Mouse (Mus musculus) hindbrain, embryonic 14.5 days (tissue): Measurements from ENCODE around the gene Olfr1341. TPM values are rescaled to one million over a fixed set of nuclear protein-coding genes. Genes with fewer than 3 reads are reported as not detected.
A peak's percentile ranks its signal among the peaks of the same experiment; 100 is the strongest.

Experiments used
- ATAC-seq: fragments of 200-750 bp; cut with Nextera tagmentation; 2 replicates; pipeline ENCODE4 v1.8.0; 2017; ENCODE audit warnings: moderate number of reproducible peaks, mild to moderate bottlenecking, moderate TSS enrichment, moderate library complexity; ENCODE audit not compliant: low FRiP score
- DNase-seq: peaks from one replicate; pipeline ENCODE4 v3.0.0-alpha.2; 2015; ENCODE audit warnings: low spot score
- H3K27ac ChIP-seq: fragments of 300-500 bp; sonication (generic); 2 replicates; pipeline ENCODE4 v1.5.1; 2014; ENCODE audit warnings: mild to moderate bottlenecking, moderate library complexity
- H3K27me3 ChIP-seq: fragments of 300-500 bp; sonication (generic); 2 replicates; pipeline ENCODE4 v1.6.1; 2014; ENCODE audit warnings: mild to moderate bottlenecking, low read length, mixed read lengths; ENCODE audit not compliant: control insufficient read depth, insufficient read depth
- H3K36me3 ChIP-seq: fragments of 300-500 bp; sonication (generic); replicated peaks from 2 replicates; pipeline ENCODE4 v1.6.1; 2014; ENCODE audit not compliant: control insufficient read depth, insufficient read depth
- H3K4me1 ChIP-seq: fragments of 300-500 bp; sonication (generic); replicated peaks from 2 replicates; pipeline ENCODE4 v1.6.1; 2014; ENCODE audit warnings: antibody characterized with exemption, low read length, mixed read lengths; ENCODE audit not compliant: control insufficient read depth, insufficient read depth
- H3K4me2 ChIP-seq: fragments of 300-500 bp; sonication (generic); replicated peaks from 2 replicates; pipeline ENCODE4 v1.6.1; 2014; ENCODE audit warnings: mild to moderate bottlenecking, moderate library complexity
- H3K4me3 ChIP-seq: fragments of 300-500 bp; sonication (generic); replicated peaks from 2 replicates; pipeline ENCODE4 v1.5.1; 2014; ENCODE audit warnings: mild to moderate bottlenecking, low read length
- H3K9ac ChIP-seq: fragments of 300-500 bp; sonication (generic); 2 replicates; pipeline ENCODE4 v1.6.1; 2014
- H3K9me3 ChIP-seq: fragments of 300-500 bp; sonication (generic); 2 replicates; pipeline ENCODE4 v1.6.1; 2016; ENCODE audit warnings: low read length; ENCODE audit not compliant: control insufficient read depth
- WGBS: fragments of 180-500 bp; shearing (Covaris S2); extraction: QIAGEN DNeasy Blood & Tissue Kit; methylation state at CpG from one replicate; pipeline ENCODE4 v1.1.7; 2014; 5-methylcytosine and 5-hydroxymethylcytosine counted together
- polyA plus RNA-seq: library from polyadenylated mRNA; unstranded; fragments of >200 nt; fragmentation: Nextera tagmentation; extraction: Ambion mirVana; gene quantifications from 2 replicates; pipeline ENCODE4 v1.2.1, GENCODE M21; 2014

Olfr1341 gene
- polyA plus RNA-seq, 1 experiment from 2014 or later = not detected

DNA sequence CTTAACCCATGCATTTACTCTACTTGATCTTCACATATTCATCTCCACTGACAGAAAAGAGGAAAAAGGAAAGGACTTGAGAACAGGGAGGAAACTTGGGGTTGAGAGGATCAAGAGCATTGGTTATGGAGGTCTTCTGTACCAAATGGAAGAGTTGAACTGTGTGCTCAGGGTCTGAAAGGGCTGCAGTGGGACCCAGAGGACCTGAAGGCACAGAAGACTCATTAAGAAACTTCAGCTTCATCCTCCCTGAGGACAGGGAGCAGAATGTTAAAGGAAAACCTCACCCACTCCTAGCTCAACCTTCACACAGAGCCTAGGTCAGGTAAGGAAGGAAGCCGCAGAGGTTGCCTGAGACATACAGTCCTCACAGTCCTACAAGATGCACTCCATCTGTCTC lies 28.6 kb downstream of the Olfr1341 start, which contains the start of gene Olfr1339:
Olfr1339 (plus strand) TSS at position 301 of the 400 bp plus-strand sequence.
- H3K9me3 ChIP-seq = no peaks in the 10 kb centered on the region
- H3K9ac ChIP-seq = no peak within 1 kb of the TSS
- DNase-seq (no peak), ATAC-seq (no peak)
- no peaks in the 10 kb centered on the region for H3K4me1 ChIP-seq
- no peak within 1 kb of the TSS for H3K4me3 ChIP-seq
- no peak within 1 kb of the TSS for H3K27ac ChIP-seq
- no peak within 1 kb of the TSS for H3K4me2 ChIP-seq
- 100% methylated on average over 1 of the region's 1 CpGs for WGBS
- H3K36me3 ChIP-seq = no peaks in the 10 kb centered on the region
- no peaks in the 10 kb centered on the region for H3K27me3 ChIP-seq

DNA sequence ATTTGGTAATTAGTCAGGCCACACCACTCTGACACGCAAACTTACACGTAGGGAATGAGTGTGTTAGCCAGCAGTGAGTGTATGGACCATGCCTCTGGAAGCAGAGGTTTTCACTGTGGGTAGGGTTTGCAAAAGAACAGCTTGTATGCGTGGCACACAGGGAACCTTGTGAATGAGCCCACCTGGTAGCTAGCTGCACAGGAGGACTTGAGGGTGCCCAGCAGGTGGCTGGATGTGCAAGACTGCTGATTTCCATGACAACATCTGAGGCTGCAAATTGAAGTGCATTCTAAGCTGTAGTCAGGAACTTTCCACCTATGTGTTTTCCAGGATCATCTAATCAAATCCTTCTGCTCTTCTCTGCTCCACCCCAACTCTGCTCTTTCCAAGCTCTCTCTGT lies 36.3 kb downstream of the Olfr1341 start:
- H3K9ac ChIP-seq = no peak overlapping the region
- no peaks in the 10 kb centered on the region for H3K9me3 ChIP-seq
- ATAC-seq = no peak
- H3K27ac ChIP-seq = no peak overlapping the region
- no peaks in the 10 kb centered on the region for H3K36me3 ChIP-seq
- H3K4me1 ChIP-seq = no peaks in the 10 kb centered on the region
- H3K4me2 ChIP-seq = no peak overlapping the region
- H3K27me3 ChIP-seq = peaks cover 21% of the 10 kb centered on the region
- no peak for DNase-seq
- WGBS = 57% methylated on average over 3 of the region's 3 CpGs
- H3K4me3 ChIP-seq = no peak overlapping the region

DNA sequence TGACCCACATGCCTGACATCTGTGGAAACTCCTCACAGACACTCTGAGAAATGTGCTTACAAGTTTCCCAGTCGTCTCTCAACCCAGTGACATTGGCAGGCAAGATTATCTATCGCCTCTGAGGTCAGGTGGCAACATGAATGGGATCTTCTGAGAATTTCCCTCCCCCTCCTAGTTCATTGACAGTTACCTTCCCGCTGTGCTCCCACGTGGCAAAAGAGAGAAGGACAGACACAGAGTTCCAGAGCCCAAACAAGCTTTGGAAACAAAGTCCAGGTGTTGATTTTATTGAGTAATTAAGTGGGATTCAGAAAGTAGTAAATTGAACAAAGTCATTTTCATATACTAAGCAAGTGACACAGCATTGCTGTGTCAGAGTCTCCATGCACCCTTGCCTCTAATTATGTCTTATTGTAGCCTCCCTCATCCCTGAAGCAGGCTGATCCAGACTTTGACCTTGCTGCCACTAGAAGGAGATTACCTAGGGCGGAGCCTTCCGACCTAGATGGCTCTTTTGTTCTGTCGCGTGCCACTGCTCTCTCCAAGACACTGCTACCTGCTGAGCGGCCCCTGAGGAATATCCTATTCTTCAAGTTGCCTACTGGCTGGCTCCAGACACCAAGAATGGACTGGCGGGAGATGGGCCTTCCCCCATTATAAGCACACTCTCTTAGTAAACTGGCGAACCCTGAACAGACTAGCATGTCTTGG lies 37.8 kb downstream of the Olfr1341 start:
- peak overlapping the region; percentile 31; the same call in 1 of the 2 replicates for H3K4me2 ChIP-seq
- H3K4me3 ChIP-seq = no peak overlapping the region
- 6% methylated on average over 11 of the region's 11 CpGs for WGBS

DNA sequence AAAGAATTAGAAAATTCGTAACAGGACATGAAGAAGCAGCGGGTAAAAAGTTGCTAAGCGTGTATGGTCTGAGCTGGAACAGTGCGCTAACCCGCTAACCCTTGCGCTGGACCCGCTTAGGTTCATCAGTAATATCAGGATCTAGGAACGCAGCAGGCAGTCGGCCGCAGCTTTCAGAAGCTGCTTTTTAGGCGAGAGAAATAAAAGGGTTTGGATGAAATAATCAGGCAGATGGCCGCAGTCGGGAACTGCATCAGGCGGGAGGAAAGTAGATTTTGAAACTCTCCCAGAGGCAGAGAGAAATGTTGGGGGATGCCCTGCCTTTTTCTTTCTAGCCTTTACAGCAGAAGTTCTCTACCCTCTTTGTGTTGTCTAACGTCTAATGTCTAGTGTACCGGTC lies 38.6 kb downstream of the Olfr1341 start:
- WGBS = 5% methylated on average over 16 of the region's 16 CpGs
- ATAC-seq = no peak

More for the DNA sequence above, 37.8 kb downstream of the Olfr1341 start:
- DNase-seq (no peak), ATAC-seq (no peak)
- Histone ChIP-seq H3K27ac (no peak overlapping the region), H3K9ac (no peak overlapping the region), H3K9me3 (peaks cover 4% of the 10 kb centered on the region; the same call in 1 of the 2 replicates), H3K4me1 (no peaks in the 10 kb centered on the region), H3K27me3 (peaks cover 21% of the 10 kb centered on the region), H3K36me3 (no peaks in the 10 kb centered on the region)

DNA sequence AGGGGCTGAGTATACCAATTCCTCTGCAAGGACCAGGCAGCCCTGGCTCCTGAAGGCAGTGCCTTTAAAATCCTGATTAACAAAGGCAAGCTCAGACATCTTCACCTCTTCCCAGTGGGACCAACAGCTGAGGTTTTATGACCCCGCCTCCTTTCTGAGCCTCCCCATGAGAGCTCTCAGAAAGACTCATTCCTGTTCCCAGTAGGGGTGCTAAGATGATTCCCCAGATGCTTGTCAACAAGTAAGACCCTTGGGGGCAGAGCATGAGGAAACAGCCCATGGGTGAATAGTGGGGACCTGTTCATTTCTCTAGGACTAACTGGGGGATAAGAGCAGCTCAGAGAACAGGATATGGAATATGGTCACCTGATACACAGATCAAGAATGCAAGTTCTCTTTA lies 55.3 kb downstream of the Olfr1341 start, which contains the start of gene Olfr1338:
Olfr1338 (minus strand) TSS at position 101 of the 400 bp plus-strand sequence.
- H3K4me3 ChIP-seq = no peak within 1 kb of the TSS
- 90% methylated on average over 1 of the region's 1 CpGs for WGBS
- H3K36me3 ChIP-seq = no peaks in the 10 kb centered on the region
- H3K27me3 ChIP-seq = no peaks in the 10 kb centered on the region
- H3K9me3 ChIP-seq = no peaks in the 10 kb centered on the region
- ATAC-seq = no peak
- no peak within 1 kb of the TSS for H3K9ac ChIP-seq
- H3K27ac ChIP-seq = no peak within 1 kb of the TSS
- H3K4me2 ChIP-seq = no peak within 1 kb of the TSS
- DNase-seq = no peak
- H3K4me1 ChIP-seq = no peaks in the 10 kb centered on the region

More for the DNA sequence above, 38.6 kb downstream of the Olfr1341 start:
- Histone ChIP-seq H3K9ac (no peak overlapping the region), H3K27ac (no peak overlapping the region), H3K27me3 (peaks cover 21% of the 10 kb centered on the region), H3K4me3 (no peak overlapping the region), H3K4me1 (no peaks in the 10 kb centered on the region), H3K36me3 (no peaks in the 10 kb centered on the region), H3K9me3 (peaks cover 8% of the 10 kb centered on the region; the same call in 1 of the 2 replicates), H3K4me2 (peak overlapping the region; percentile 31)
- DNase-seq = no peak

Other genes with a start within 250 kb of the Olfr1341 start
- gene Mpl, start 246.0 kb upstream of the Olfr1341 start, polyA plus RNA-seq = 0.28 and 0.34 TPM in 2 replicates
- gene Tie1, start 213.5 kb upstream of the Olfr1341 start, polyA plus RNA-seq = 14.3 and 15.1 TPM in 2 replicates
- not detected in 2 replicates for gene 2610528J11Rik, start 176.5 kb upstream of the Olfr1341 start, polyA plus RNA-seq
- gene Tmem125, start 159.5 kb upstream of the Olfr1341 start, polyA plus RNA-seq = not detected in 2 replicates
- 1.7 and 3.1 TPM in 2 replicates for gene Cfap57, start 82.7 kb upstream of the Olfr1341 start, polyA plus RNA-seq
- gene Ebna1bp2, start 82.7 kb upstream of the Olfr1341 start, polyA plus RNA-seq = 102 TPM in 2 replicates
- gene Olfr62, start 44.6 kb upstream of the Olfr1341 start, polyA plus RNA-seq = not detected in 2 replicates
- not detected in 2 replicates for gene Olfr1342, start 10.8 kb upstream of the Olfr1341 start, polyA plus RNA-seq
- not detected in 2 replicates for gene Olfr1340, start 16.6 kb downstream of the Olfr1341 start, polyA plus RNA-seq
- gene Olfr1339, start 28.7 kb downstream of the Olfr1341 start, polyA plus RNA-seq = not detected in 2 replicates
- gene Olfr1338, start 55.2 kb downstream of the Olfr1341 start, polyA plus RNA-seq = not detected in 2 replicates
- gene Olfr1337, start 79.1 kb downstream of the Olfr1341 start, polyA plus RNA-seq = not detected in 2 replicates
- gene Olfr1335, start 106.4 kb downstream of the Olfr1341 start, polyA plus RNA-seq = not detected in 2 replicates
- gene Olfr1333, start 132.8 kb downstream of the Olfr1341 start, polyA plus RNA-seq = not detected in 2 replicates
- not detected in 2 replicates for gene Olfr1331, start 161.1 kb downstream of the Olfr1341 start, polyA plus RNA-seq
- gene Olfr1330, start 185.1 kb downstream of the Olfr1341 start, polyA plus RNA-seq = not detected in 2 replicates
- not detected in 2 replicates for gene Olfr1329, start 213.9 kb downstream of the Olfr1341 start, polyA plus RNA-seq
- not detected in 2 replicates for gene Olfr1328, start 235.1 kb downstream of the Olfr1341 start, polyA plus RNA-seq